Mouse (Mus musculus) brown adipose tissue, adult 24 weeks (tissue): Measurements from ENCODE around the gene Osbpl8. TPM values are rescaled to one million over a fixed set of nuclear protein-coding genes. Genes with fewer than 3 reads are reported as not detected.
"Not testable (repeated sequence)": the region's sequence is repeated elsewhere in the genome, so short reads cannot be mapped to it uniquely, and the experiment has no call there.

Source experiments
- H3K27ac ChIP-seq: fragments of 200-500 bp; replicated peaks from 2 replicates; pipeline ENCODE4 v1.5.1; 2012; ENCODE audit warnings: low read depth, mild to moderate bottlenecking, low read length
- H3K4me1 ChIP-seq: fragments of 200-500 bp; 2 replicates; pipeline ENCODE4 v1.6.1; 2012; ENCODE audit warnings: low read length, mixed read lengths; ENCODE audit not compliant: control insufficient read depth, insufficient read depth, insufficient read length
- H3K4me3 ChIP-seq: fragments of 200-500 bp; 2 replicates; pipeline ENCODE4 v1.5.1; 2012; ENCODE audit warnings: low read depth, mild to moderate bottlenecking, low read length, moderate library complexity; ENCODE audit not compliant: insufficient read depth
- polyA plus RNA-seq: library from polyadenylated mRNA; stranded (reverse); fragments of >200 nt; gene quantifications from 2 replicates; pipeline ENCODE4 v1.2.4, GENCODE M21; 2012; ENCODE audit not compliant: missing spikeins, insufficient read depth, insufficient read length

Osbpl8 gene
- polyA plus RNA-seq, 1 experiment, result 11.5 TPM

GRCm38 (mm10) chr10:111134412-111134957, 30.1 kb upstream of the Osbpl8 start:
- H3K4me3 ChIP-seq, result no peak overlapping the region
- H3K27ac ChIP-seq, result no peak overlapping the region
- no peaks in the 10 kb centered on the region for H3K4me1 ChIP-seq

- not testable (repeated sequence) for H3K4me3 ChIP-seq, H3K4me1 ChIP-seq, H3K27ac ChIP-seq
Observed at GRCm38 (mm10) chr10:111136306-111136705, 28.2 kb upstream of the Osbpl8 start.

- Histone ChIP-seq H3K4me3 (no peak overlapping the region), H3K4me1 (no peaks in the 10 kb centered on the region), H3K27ac (no peak overlapping the region)
Observed at GRCm38 (mm10) chr10:111137905-111138304, 26.6 kb upstream of the Osbpl8 start.

GRCm38 (mm10) chr10:111139170-111139569, 25.4 kb upstream of the Osbpl8 start:
- Histone ChIP-seq H3K27ac (no peak overlapping the region), H3K4me1 (no peaks in the 10 kb centered on the region), H3K4me3 (no peak overlapping the region)

- Histone ChIP-seq H3K4me1 (no peaks in the 10 kb centered on the region), H3K27ac (no peak overlapping the region), H3K4me3 (no peak overlapping the region)
Observed at GRCm38 (mm10) chr10:111139881-111140280, 24.7 kb upstream of the Osbpl8 start.

- H3K4me3 ChIP-seq, result no peak overlapping the region
- no peak overlapping the region for H3K27ac ChIP-seq
- no peaks in the 10 kb centered on the region for H3K4me1 ChIP-seq
Observed at GRCm38 (mm10) chr10:111144371-111144959, 20.1 kb upstream of the Osbpl8 start.

GRCm38 (mm10) chr10:111149761-111150160, 14.8 kb upstream of the Osbpl8 start:
- no peak overlapping the region for H3K27ac ChIP-seq
- H3K4me1 ChIP-seq, result no peaks in the 10 kb centered on the region
- H3K4me3 ChIP-seq, result no peak overlapping the region

GRCm38 (mm10) chr10:111155065-111155464, 9.5 kb upstream of the Osbpl8 start:
- no peaks in the 10 kb centered on the region for H3K4me1 ChIP-seq
- no peak overlapping the region for H3K27ac ChIP-seq
- H3K4me3 ChIP-seq, result no peak overlapping the region

GRCm38 (mm10) chr10:111155571-111155970, 9.0 kb upstream of the Osbpl8 start:
- Histone ChIP-seq H3K4me3 (no peak overlapping the region), H3K27ac (no peak overlapping the region), H3K4me1 (no peaks in the 10 kb centered on the region)

GRCm38 (mm10) chr10:111156394-111157190, 8.0 kb upstream of the Osbpl8 start:
- no peaks in the 10 kb centered on the region for H3K4me1 ChIP-seq
- no peak overlapping the region for H3K27ac ChIP-seq
- H3K4me3 ChIP-seq, result peak overlapping the region; percentile 5; the same call in 1 of the 2 replicates

- H3K4me3 ChIP-seq, result peak overlapping the region; percentile 5; the same call in 1 of the 2 replicates
- H3K27ac ChIP-seq, result no peak overlapping the region
- no peaks in the 10 kb centered on the region for H3K4me1 ChIP-seq
Observed at GRCm38 (mm10) chr10:111157241-111157659, 7.3 kb upstream of the Osbpl8 start.

- Histone ChIP-seq H3K4me1 (no peaks in the 10 kb centered on the region), H3K27ac (peak overlapping the region; percentile 64), H3K4me3 (no peak overlapping the region)
Observed at GRCm38 (mm10) chr10:111159789-111160522, 4.6 kb upstream of the Osbpl8 start.

GRCm38 (mm10) chr10:111160540-111160939, 4.0 kb upstream of the Osbpl8 start:
- Histone ChIP-seq H3K4me1 (no peaks in the 10 kb centered on the region), H3K27ac (no peak overlapping the region), H3K4me3 (no peak overlapping the region)

- H3K4me1 ChIP-seq, result no peaks in the 10 kb centered on the region
- no peak overlapping the region for H3K27ac ChIP-seq
- H3K4me3 ChIP-seq, result no peak overlapping the region
Observed at GRCm38 (mm10) chr10:111161373-111161772, 3.2 kb upstream of the Osbpl8 start.

GRCm38 (mm10) chr10:111163025-111163424, 1.5 kb upstream of the Osbpl8 start:
- no peaks in the 10 kb centered on the region for H3K4me1 ChIP-seq
- no peak overlapping the region for H3K27ac ChIP-seq
- H3K4me3 ChIP-seq, result no peak overlapping the region
